Mouse (Mus musculus): Measurements from ENCODE around the gene Camk2d. TPM values are rescaled to one million over a fixed set of nuclear protein-coding genes. Genes with fewer than 3 reads are reported as not detected.

The Camk2d gene
- total and polyA plus RNA-seq, 3 experiments = 0.55 TPM; not detected in 2

- Histone ChIP-seq H3K36me3 (replicated peaks) (no peaks in the 10 kb centered on the region), H3K4me3 (ENCODE audit: low read depth, low read length) (no peak overlapping the region), H3K9me3 (replicated peaks) (peaks cover 5% of the 10 kb centered on the region; the same call in 1 of the 2 replicates), H3K27me3 (ENCODE audit: insufficient read depth, low read length) (no peaks in the 10 kb centered on the region), H3K4me1 (ENCODE audit: insufficient read depth, low read depth, low read length) (no peaks in the 10 kb centered on the region)
- no peak for ATAC-seq (ENCODE audit: extremely low read depth, insufficient number of reproducible peaks, low FRiP score, poor library complexity, severe bottlenecking)
- TF ChIP-seq GATA2 (IDR thresholded peaks at IDR 0.05; ENCODE audit: borderline replicate concordance, low read depth, low read length) (no peak), CTCF (IDR thresholded peaks at IDR 0.05; ENCODE audit: low read depth, low read length) (no peak), TAL1 (conservative IDR thresholded peaks at IDR 0.05; ENCODE audit: low read depth, low read length) (no peak), POLR2AphosphoS5 (IDR thresholded peaks at IDR 0.05; ENCODE audit: insufficient replicate concordance, low read depth, low read length) (no peak), GATA1 (IDR thresholded peaks at IDR 0.05; ENCODE audit: borderline replicate concordance, low read length) (no peak)
- no peak for DNase-seq (ENCODE audit: low spot score)
These were observed 155.4 kb downstream of the Camk2d start for GRCm38 (mm10) chr3:126751377-126752098.

GRCm38 (mm10) chr3:126752978-126753377 lies 156.9 kb downstream of the Camk2d start:
- no peak for ATAC-seq (ENCODE audit: extremely low read depth, insufficient number of reproducible peaks, low FRiP score, poor library complexity, severe bottlenecking)
- Histone ChIP-seq H3K4me3 (ENCODE audit: low read depth, low read length) (no peak overlapping the region), H3K4me1 (ENCODE audit: insufficient read depth, low read depth, low read length) (no peaks in the 10 kb centered on the region), H3K36me3 (replicated peaks) (no peaks in the 10 kb centered on the region), H3K9me3 (replicated peaks) (peaks cover 5% of the 10 kb centered on the region; the same call in 1 of the 2 replicates), H3K27me3 (ENCODE audit: insufficient read depth, low read length) (no peaks in the 10 kb centered on the region)
- no peak for TF ChIP-seq GATA2 (IDR thresholded peaks at IDR 0.05; ENCODE audit: borderline replicate concordance, low read depth, low read length)
- TF ChIP-seq POLR2AphosphoS5 (IDR thresholded peaks at IDR 0.05; ENCODE audit: insufficient replicate concordance, low read depth, low read length) = no peak
- TF ChIP-seq TAL1 (conservative IDR thresholded peaks at IDR 0.05; ENCODE audit: low read depth, low read length) = no peak
- no peak for TF ChIP-seq GATA1 (IDR thresholded peaks at IDR 0.05; ENCODE audit: borderline replicate concordance, low read length)
- no peak for TF ChIP-seq CTCF (IDR thresholded peaks at IDR 0.05; ENCODE audit: low read depth, low read length)
- no peak for DNase-seq (ENCODE audit: low spot score)

GRCm38 (mm10) chr3:126758398-126758797 lies 162.3 kb downstream of the Camk2d start:
- no peak for TF ChIP-seq CTCF (IDR thresholded peaks at IDR 0.05; ENCODE audit: low read depth, low read length)
- TF ChIP-seq TAL1 (conservative IDR thresholded peaks at IDR 0.05; ENCODE audit: low read depth, low read length) = no peak
- no peak for TF ChIP-seq POLR2AphosphoS5 (IDR thresholded peaks at IDR 0.05; ENCODE audit: insufficient replicate concordance, low read depth, low read length)
- no peak for TF ChIP-seq GATA1 (IDR thresholded peaks at IDR 0.05; ENCODE audit: borderline replicate concordance, low read length)
- TF ChIP-seq GATA2 (IDR thresholded peaks at IDR 0.05; ENCODE audit: borderline replicate concordance, low read depth, low read length) = no peak
- no peak for DNase-seq (ENCODE audit: low spot score)
- Histone ChIP-seq H3K9me3 (replicated peaks) (peaks cover 2% of the 10 kb centered on the region), H3K4me1 (ENCODE audit: insufficient read depth, low read depth, low read length) (no peaks in the 10 kb centered on the region), H3K4me3 (ENCODE audit: low read depth, low read length) (no peak overlapping the region), H3K36me3 (replicated peaks) (no peaks in the 10 kb centered on the region), H3K27me3 (ENCODE audit: insufficient read depth, low read length) (no peaks in the 10 kb centered on the region)
- no peak for ATAC-seq (ENCODE audit: extremely low read depth, insufficient number of reproducible peaks, low FRiP score, poor library complexity, severe bottlenecking)

- ATAC-seq (ENCODE audit: extremely low read depth, insufficient number of reproducible peaks, low FRiP score, poor library complexity, severe bottlenecking) = no peak
These were observed 164.5 kb downstream of the Camk2d start for GRCm38 (mm10) chr3:126760608-126761007.

DNA sequence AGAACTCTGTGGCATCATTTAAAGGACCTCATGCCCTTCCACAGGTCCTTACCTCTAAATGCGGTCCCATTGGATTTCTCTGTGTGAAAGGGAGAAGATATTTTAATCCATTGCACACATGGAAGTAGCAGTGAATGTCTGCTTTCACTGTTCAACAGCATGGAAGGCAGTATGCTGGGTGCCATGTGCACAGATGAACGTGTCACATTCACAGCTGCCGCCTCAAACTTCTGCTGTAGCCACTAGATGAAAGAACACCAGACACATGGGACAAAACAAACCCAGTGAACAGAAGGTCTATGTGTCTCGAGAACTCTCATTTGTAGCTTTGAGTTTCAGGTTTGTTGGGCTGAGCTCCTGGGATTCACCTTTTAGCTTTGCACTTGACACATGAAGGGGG lies 168.6 kb downstream of the Camk2d start:
- Histone ChIP-seq H3K4me3 (ENCODE audit: low read depth, low read length) (no peak overlapping the region), H3K9me3 (replicated peaks) (peaks cover 2% of the 10 kb centered on the region), H3K36me3 (replicated peaks) (no peaks in the 10 kb centered on the region), H3K4me1 (ENCODE audit: insufficient read depth, low read depth, low read length) (no peaks in the 10 kb centered on the region), H3K27me3 (ENCODE audit: insufficient read depth, low read length) (no peaks in the 10 kb centered on the region)
- TF ChIP-seq GATA2 (IDR thresholded peaks at IDR 0.05; ENCODE audit: borderline replicate concordance, low read depth, low read length) (no peak), POLR2AphosphoS5 (IDR thresholded peaks at IDR 0.05; ENCODE audit: insufficient replicate concordance, low read depth, low read length) (no peak)
- ATAC-seq (ENCODE audit: extremely low read depth, insufficient number of reproducible peaks, low FRiP score, poor library complexity, severe bottlenecking) = no peak
- DNase-seq (ENCODE audit: low spot score) = no peak

More at GRCm38 (mm10) chr3:126760608-126761007, 164.5 kb downstream of the Camk2d start:
- no peaks in the 10 kb centered on the region for H3K36me3 ChIP-seq (replicated peaks)
- TF ChIP-seq GATA2 (IDR thresholded peaks at IDR 0.05; ENCODE audit: borderline replicate concordance, low read depth, low read length) (no peak), POLR2AphosphoS5 (IDR thresholded peaks at IDR 0.05; ENCODE audit: insufficient replicate concordance, low read depth, low read length) (no peak), TAL1 (conservative IDR thresholded peaks at IDR 0.05; ENCODE audit: low read depth, low read length) (no peak), GATA1 (IDR thresholded peaks at IDR 0.05; ENCODE audit: borderline replicate concordance, low read length) (no peak), CTCF (IDR thresholded peaks at IDR 0.05; ENCODE audit: low read depth, low read length) (no peak)
- no peak overlapping the region for H3K4me3 ChIP-seq (ENCODE audit: low read depth, low read length)
- H3K4me1 ChIP-seq (ENCODE audit: insufficient read depth, low read depth, low read length) = no peaks in the 10 kb centered on the region
- no peaks in the 10 kb centered on the region for H3K27me3 ChIP-seq (ENCODE audit: insufficient read depth, low read length)
- peaks cover 2% of the 10 kb centered on the region for H3K9me3 ChIP-seq (replicated peaks)
- no peak for DNase-seq (ENCODE audit: low spot score)

GRCm38 (mm10) chr3:126770056-126770455 lies 174.0 kb downstream of the Camk2d start:
- ATAC-seq (ENCODE audit: extremely low read depth, insufficient number of reproducible peaks, low FRiP score, poor library complexity, severe bottlenecking) = no peak
- Histone ChIP-seq H3K36me3 (replicated peaks) (no peaks in the 10 kb centered on the region), H3K4me1 (ENCODE audit: insufficient read depth, low read depth, low read length) (no peaks in the 10 kb centered on the region), H3K9me3 (replicated peaks) (0 out of 2 replicates have a peak, but pooled peaks cover 2% of the 10 kb centered on the region), H3K4me3 (ENCODE audit: low read depth, low read length) (no peak overlapping the region), H3K27me3 (ENCODE audit: insufficient read depth, low read length) (no peaks in the 10 kb centered on the region)
- TF ChIP-seq POLR2AphosphoS5 (IDR thresholded peaks at IDR 0.05; ENCODE audit: insufficient replicate concordance, low read depth, low read length) (no peak), TAL1 (conservative IDR thresholded peaks at IDR 0.05; ENCODE audit: low read depth, low read length) (no peak), CTCF (IDR thresholded peaks at IDR 0.05; ENCODE audit: low read depth, low read length) (no peak), GATA2 (IDR thresholded peaks at IDR 0.05; ENCODE audit: borderline replicate concordance, low read depth, low read length) (no peak), GATA1 (IDR thresholded peaks at IDR 0.05; ENCODE audit: borderline replicate concordance, low read length) (no peak)
- no peak for DNase-seq (ENCODE audit: low spot score)

Data from G1E (cell line).